Mouse (Mus musculus) 3T3-L1 (cell line): Measurements from ENCODE around the gene Nrxn1.

ENCODE experiments used
- DNase-seq: peaks from one replicate; pipeline ENCODE4 v3.0.0-alpha.2; 2015; ENCODE audit warnings: low read depth, low spot score

Nrxn1 gene

GRCm38 (mm10) chr17:90088314-90088650, 1004.6 kb downstream of the Nrxn1 start:
- DNase-seq, result no peak

GRCm38 (mm10) chr17:90087616-90088313, 1005.1 kb downstream of the Nrxn1 start:
- no peak for DNase-seq

- no peak for DNase-seq
Measured at GRCm38 (mm10) chr17:90086826-90087225, 1006.0 kb downstream of the Nrxn1 start.

- no peak for DNase-seq
Measured at GRCm38 (mm10) chr17:90079003-90079402, 1013.9 kb downstream of the Nrxn1 start.

- no peak for DNase-seq
Measured at GRCm38 (mm10) chr17:90078488-90078887, 1014.4 kb downstream of the Nrxn1 start.

GRCm38 (mm10) chr17:90062866-90063265, 1030.0 kb downstream of the Nrxn1 start:
- DNase-seq, result peak; percentile 63

- DNase-seq, result no peak
Measured at GRCm38 (mm10) chr17:90060872-90061271, 1032.0 kb downstream of the Nrxn1 start.

GRCm38 (mm10) chr17:90060168-90060567, 1032.7 kb downstream of the Nrxn1 start:
- peak; percentile 43 for DNase-seq

GRCm38 (mm10) chr17:90059320-90060111, 1033.4 kb downstream of the Nrxn1 start:
- no peak for DNase-seq

- no peak for DNase-seq
Measured at GRCm38 (mm10) chr17:90054312-90054711, 1038.6 kb downstream of the Nrxn1 start.

GRCm38 (mm10) chr17:90039316-90039715, 1053.6 kb downstream of the Nrxn1 start:
- DNase-seq, result no peak

- DNase-seq, result no peak
Measured at GRCm38 (mm10) chr17:90032416-90032815, 1060.5 kb downstream of the Nrxn1 start.

- no peak for DNase-seq
Measured at GRCm38 (mm10) chr17:90016636-90017035, 1076.2 kb downstream of the Nrxn1 start.

GRCm38 (mm10) chr17:90011761-90012160, 1081.1 kb downstream of the Nrxn1 start:
- peak; percentile 71 for DNase-seq

GRCm38 (mm10) chr17:90007438-90008109, 1085.3 kb downstream of the Nrxn1 start:
- DNase-seq, result no peak

- DNase-seq, result no peak
Measured at GRCm38 (mm10) chr17:89990651-89991050, 1102.2 kb downstream of the Nrxn1 start.
